Mouse (Mus musculus) kidney, adult 2 months (tissue): ENCODE data around the gene Mrpl44.

Source experiments
- CTCF ChIP-seq: fragments of 200-500 bp; conservative IDR thresholded peaks from 2 replicates; pipeline ENCODE4 v1.5.1; 2011; ENCODE audit warnings: low read depth, mild to moderate bottlenecking, control low read depth, low read length, moderate library complexity, mixed read lengths; ENCODE audit not compliant: insufficient read depth, insufficient read length
- POLR2A ChIP-seq: fragments of 200-500 bp; IDR thresholded peaks from one replicate; pipeline ENCODE4 v1.6.1; 2011; ENCODE audit warnings: low read depth, low read length, control low read depth

DNA sequence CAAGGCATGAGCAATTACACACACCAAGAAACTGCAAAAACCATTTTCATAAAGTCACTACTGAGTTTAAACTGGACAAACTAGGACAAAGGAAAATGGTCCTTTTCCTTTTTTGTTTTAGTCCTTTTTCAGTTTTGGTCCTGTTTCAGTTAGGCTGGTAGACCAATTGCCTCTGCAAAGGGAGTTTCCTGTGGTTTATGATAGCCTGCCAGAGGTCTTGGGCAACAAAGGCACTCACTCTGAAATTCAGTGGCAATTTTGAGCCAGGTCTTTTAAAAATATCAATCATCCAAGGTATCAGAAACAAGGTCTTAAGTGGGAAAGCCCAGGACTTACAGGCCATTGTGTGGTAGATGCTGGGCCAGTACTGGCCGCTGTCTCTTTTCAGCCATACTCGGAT lies 36.1 kb upstream of the Mrpl44 start:
- TF ChIP-seq POLR2A, result no peak
- no peak for TF ChIP-seq CTCF
